Mouse (Mus musculus) intestine, postnatal 0 days (tissue): ENCODE data around the gene Fads3. TPM values are rescaled to one million over a fixed set of nuclear protein-coding genes. Genes with fewer than 3 reads are reported as not detected.

ENCODE experiments used
- ATAC-seq: fragments of 200-750 bp; cut with Nextera tagmentation; 2 replicates; pipeline ENCODE4 v1.8.0; 2017; ENCODE audit warnings: mild to moderate bottlenecking, moderate TSS enrichment, moderate library complexity
- H3K27ac ChIP-seq: fragments of 300-500 bp; sonication (generic); 2 replicates; pipeline ENCODE4 v1.5.1; 2014; ENCODE audit warnings: mild to moderate bottlenecking, low read depth, low read length, moderate library complexity
- H3K27me3 ChIP-seq: fragments of 300-500 bp; sonication (generic); replicated peaks from 2 replicates; pipeline ENCODE4 v1.6.1; 2014; ENCODE audit warnings: low read length, mixed read lengths; ENCODE audit not compliant: control insufficient read depth, insufficient read depth
- H3K36me3 ChIP-seq: fragments of 300-500 bp; sonication (generic); 2 replicates; pipeline ENCODE4 v1.6.1; 2014; ENCODE audit warnings: mild to moderate bottlenecking, moderate library complexity; ENCODE audit not compliant: control insufficient read depth, insufficient read depth
- H3K4me1 ChIP-seq: fragments of 300-500 bp; sonication (generic); replicated peaks from 2 replicates; pipeline ENCODE4 v1.6.1; 2014; ENCODE audit warnings: antibody characterized with exemption, low read length, mixed read lengths; ENCODE audit not compliant: control insufficient read depth, insufficient read depth
- H3K4me2 ChIP-seq: fragments of 300-500 bp; sonication (generic); replicated peaks from 2 replicates; pipeline ENCODE4 v1.6.1; 2014; ENCODE audit warnings: low read depth, mild to moderate bottlenecking, moderate library complexity
- H3K4me3 ChIP-seq: fragments of 300-500 bp; sonication (generic); 2 replicates; pipeline ENCODE4 v1.5.1; 2014; ENCODE audit warnings: low read depth, low read length
- H3K9ac ChIP-seq: fragments of 300-500 bp; sonication (generic); 2 replicates; pipeline ENCODE4 v1.6.1; 2014; ENCODE audit warnings: mild to moderate bottlenecking, low read depth, low read length
- H3K9me3 ChIP-seq: fragments of 300-500 bp; sonication (generic); 2 replicates; pipeline ENCODE4 v1.6.1; 2016; ENCODE audit warnings: mixed run types; ENCODE audit not compliant: control insufficient read depth
- CTCF ChIP-seq: sonication (generic); IDR thresholded peaks from 2 replicates; pipeline ENCODE4 v1.5.1; 2016; ENCODE audit warnings: low read depth, mild to moderate bottlenecking, control low read depth, antibody characterized with exemption, moderate library complexity
- WGBS: fragments of 180-500 bp; shearing (Covaris S2); extraction: QIAGEN DNeasy Blood & Tissue Kit; methylation state at CpG from one replicate; pipeline ENCODE4 v1.1.7; 2014; 5-methylcytosine and 5-hydroxymethylcytosine counted together
- polyA plus RNA-seq: library from polyadenylated mRNA; unstranded; fragments of >200 nt; fragmentation: Nextera tagmentation; extraction: Ambion mirVana; gene quantifications from 2 replicates; pipeline ENCODE4 v1.2.1, GENCODE M21; 2015

The Fads3 gene
- polyA plus RNA-seq, 1 experiment from 2014 or later, result 4.7 TPM

GRCm38 (mm10) chr19:10057486-10058351 lies 16.4 kb downstream of the Fads3 start:
- Histone ChIP-seq H3K27ac (peak overlapping the region; percentile 28), H3K9ac (no peak overlapping the region), H3K9me3 (no peaks in the 10 kb centered on the region), H3K36me3 (peaks cover 38% of the 10 kb centered on the region; the same call in 1 of the 2 replicates), H3K4me2 (peak overlapping the region; percentile 40; the same call in 1 of the 2 replicates), H3K4me3 (no peak overlapping the region), H3K27me3 (no peaks in the 10 kb centered on the region), H3K4me1 (peaks cover 8% of the 10 kb centered on the region)
- no peak for TF ChIP-seq CTCF
- 24% methylated on average over 11 of the region's 11 CpGs for WGBS
- peak; percentile 50 for ATAC-seq

GRCm38 (mm10) chr19:10058352-10058825 lies 17.0 kb downstream of the Fads3 start:
- H3K27ac ChIP-seq, result peak overlapping the region; percentile 31; the same call in 1 of the 2 replicates
- peaks cover 42% of the 10 kb centered on the region for H3K36me3 ChIP-seq
- H3K4me3 ChIP-seq, result no peak overlapping the region
- no peaks in the 10 kb centered on the region for H3K27me3 ChIP-seq
- H3K9me3 ChIP-seq, result no peaks in the 10 kb centered on the region
- 71% methylated on average over 1 of the region's 1 CpGs for WGBS
- TF ChIP-seq CTCF, result peak; percentile 41
- no peak for ATAC-seq
- H3K4me2 ChIP-seq, result peak overlapping the region; percentile 64
- H3K4me1 ChIP-seq, result peaks cover 8% of the 10 kb centered on the region
- H3K9ac ChIP-seq, result no peak overlapping the region

GRCm38 (mm10) chr19:10058876-10059427 lies 17.6 kb downstream of the Fads3 start:
- H3K4me3 ChIP-seq, result no peak overlapping the region

GRCm38 (mm10) chr19:10059911-10060567 lies 18.7 kb downstream of the Fads3 start:
- H3K4me2 ChIP-seq, result peak overlapping the region; percentile 64
- H3K4me1 ChIP-seq, result peaks cover 8% of the 10 kb centered on the region
- H3K27ac ChIP-seq, result peak overlapping the region; percentile 85
- TF ChIP-seq CTCF, result peak; percentile 91
- H3K9ac ChIP-seq, result 0 out of 2 replicates have a peak overlapping the region, but pooled peaks have one; percentile 2
- WGBS, result 18% methylated on average over 10 of the region's 10 CpGs
- peak overlapping the region; percentile 28 for H3K4me3 ChIP-seq
- H3K9me3 ChIP-seq, result no peaks in the 10 kb centered on the region
- peak; percentile 81 for ATAC-seq
- no peaks in the 10 kb centered on the region for H3K27me3 ChIP-seq
- H3K36me3 ChIP-seq, result peaks cover 44% of the 10 kb centered on the region

More at GRCm38 (mm10) chr19:10058876-10059427, 17.6 kb downstream of the Fads3 start:
- peaks cover 43% of the 10 kb centered on the region for H3K36me3 ChIP-seq
- WGBS, result 51% methylated on average over 9 of the region's 9 CpGs
- no peak overlapping the region for H3K9ac ChIP-seq
- ATAC-seq, result no peak
- no peaks in the 10 kb centered on the region for H3K9me3 ChIP-seq
- no peak for TF ChIP-seq CTCF
- H3K4me2 ChIP-seq, result peak overlapping the region; percentile 64
- H3K27me3 ChIP-seq, result no peaks in the 10 kb centered on the region
- peaks cover 8% of the 10 kb centered on the region for H3K4me1 ChIP-seq
- H3K27ac ChIP-seq, result peak overlapping the region; percentile 31; the same call in 1 of the 2 replicates

GRCm38 (mm10) chr19:10060783-10061590 lies 19.6 kb downstream of the Fads3 start:
- Histone ChIP-seq H3K9ac (no peak overlapping the region), H3K4me3 (no peak overlapping the region), H3K27ac (peak overlapping the region; percentile 85), H3K4me2 (0 out of 2 replicates have a peak overlapping the region, but pooled peaks have one; percentile 14), H3K4me1 (peaks cover 12% of the 10 kb centered on the region), H3K36me3 (peaks cover 52% of the 10 kb centered on the region), H3K27me3 (no peaks in the 10 kb centered on the region), H3K9me3 (no peaks in the 10 kb centered on the region)
- peak; percentile 25 for ATAC-seq
- WGBS, result 28% methylated on average over 8 of the region's 8 CpGs
- TF ChIP-seq CTCF, result no peak
